Mouse (Mus musculus) midbrain, embryonic 13.5 days (tissue): ENCODE measurements around the gene Mrln. TPM values are rescaled to one million over a fixed set of nuclear protein-coding genes. Genes with fewer than 3 reads are reported as not detected.

Experiments
- ATAC-seq: fragments of 200-750 bp; cut with Nextera tagmentation; 2 replicates; pipeline ENCODE4 v1.8.0; 2017; ENCODE audit warnings: mild to moderate bottlenecking, moderate TSS enrichment, moderate library complexity
- H3K27ac ChIP-seq: fragments of 300-500 bp; sonication (generic); 2 replicates; pipeline ENCODE4 v1.5.1; 2015; ENCODE audit warnings: inconsistent platforms, mild to moderate bottlenecking, moderate library complexity
- H3K27me3 ChIP-seq: fragments of 300-500 bp; sonication (generic); 2 replicates; pipeline ENCODE4 v1.6.1; 2015; ENCODE audit warnings: mild to moderate bottlenecking, inconsistent platforms
- H3K36me3 ChIP-seq: fragments of 300-500 bp; sonication (generic); 2 replicates; pipeline ENCODE4 v1.6.1; 2015; ENCODE audit warnings: mild to moderate bottlenecking, inconsistent platforms
- H3K4me1 ChIP-seq: fragments of 300-500 bp; sonication (generic); replicated peaks from 2 replicates; pipeline ENCODE4 v1.6.1; 2015; ENCODE audit warnings: inconsistent platforms
- H3K4me2 ChIP-seq: fragments of 300-500 bp; sonication (generic); replicated peaks from 2 replicates; pipeline ENCODE4 v1.6.1; 2015; ENCODE audit warnings: moderate library complexity, mild to moderate bottlenecking, inconsistent platforms
- H3K4me3 ChIP-seq: fragments of 300-500 bp; sonication (generic); replicated peaks from 2 replicates; pipeline ENCODE4 v1.5.1; 2015; ENCODE audit warnings: mild to moderate bottlenecking, inconsistent platforms
- H3K9ac ChIP-seq: fragments of 300-500 bp; sonication (generic); replicated peaks from 2 replicates; pipeline ENCODE4 v1.6.1; 2015; ENCODE audit warnings: mild to moderate bottlenecking, inconsistent platforms
- H3K9me3 ChIP-seq: fragments of 300-500 bp; sonication (generic); 2 replicates; pipeline ENCODE4 v1.6.1; 2016; ENCODE audit warnings: mild to moderate bottlenecking, inconsistent platforms
- WGBS: fragments of 180-500 bp; shearing (Covaris S2); methylation state at CpG from one replicate; pipeline ENCODE4 v1.1.7; 2015; 5-methylcytosine and 5-hydroxymethylcytosine counted together
- polyA plus RNA-seq: library from polyadenylated mRNA; unstranded; fragments of >200 nt; fragmentation: Nextera tagmentation; extraction: Ambion mirVana; gene quantifications from 2 replicates; pipeline ENCODE4 v1.2.1, GENCODE M21; 2015

The Mrln gene
- polyA plus RNA-seq, 1 experiment from 2014 or later = not detected

- H3K27me3 ChIP-seq = no peaks in the 10 kb centered on the region
These were observed 60.0 kb downstream of the Mrln start for GRCm38 (mm10) chr10:70264337-70265036.

GRCm38 (mm10) chr10:70266501-70266900 is 62.0 kb downstream of the Mrln start:
- H3K4me3 ChIP-seq = no peak overlapping the region

More at GRCm38 (mm10) chr10:70264337-70265036, 60.0 kb downstream of the Mrln start:
- Histone ChIP-seq H3K36me3 (no peaks in the 10 kb centered on the region), H3K4me3 (no peak overlapping the region), H3K4me1 (peaks cover 5% of the 10 kb centered on the region; the same call in 1 of the 2 replicates), H3K9ac (no peak overlapping the region), H3K27ac (no peak overlapping the region), H3K4me2 (no peak overlapping the region), H3K9me3 (no peaks in the 10 kb centered on the region)
- WGBS = 93% methylated on average over 9 of the region's 9 CpGs
- no peak for ATAC-seq

GRCm38 (mm10) chr10:70268581-70269446 is 64.3 kb downstream of the Mrln start:
- WGBS = 83% methylated on average over 23 of the region's 23 CpGs
- Histone ChIP-seq H3K9ac (no peak overlapping the region), H3K36me3 (no peaks in the 10 kb centered on the region)

More at GRCm38 (mm10) chr10:70266501-70266900, 62.0 kb downstream of the Mrln start:
- 91% methylated on average over 6 of the region's 6 CpGs for WGBS
- Histone ChIP-seq H3K36me3 (no peaks in the 10 kb centered on the region), H3K9ac (no peak overlapping the region), H3K4me2 (no peak overlapping the region), H3K27ac (no peak overlapping the region), H3K4me1 (no peaks in the 10 kb centered on the region), H3K9me3 (no peaks in the 10 kb centered on the region), H3K27me3 (no peaks in the 10 kb centered on the region)
- no peak for ATAC-seq

More at GRCm38 (mm10) chr10:70268581-70269446, 64.3 kb downstream of the Mrln start:
- ATAC-seq = no peak
- H3K9me3 ChIP-seq = no peaks in the 10 kb centered on the region
- H3K27ac ChIP-seq = no peak overlapping the region
- no peaks in the 10 kb centered on the region for H3K4me1 ChIP-seq
- no peak overlapping the region for H3K4me3 ChIP-seq
- no peaks in the 10 kb centered on the region for H3K27me3 ChIP-seq
- no peak overlapping the region for H3K4me2 ChIP-seq

Other genes starting within 250 kb of the Mrln start
- 21.1 and 21.7 TPM in 2 replicates for gene Ccdc6, start 107.5 kb upstream of the Mrln start, polyA plus RNA-seq
- gene Slc16a9, start 40.4 kb downstream of the Mrln start, polyA plus RNA-seq = 0.82 and 1.5 TPM in 2 replicates
- 31.1 and 31.5 TPM in 2 replicates for gene Fam13c, start 235.8 kb downstream of the Mrln start, polyA plus RNA-seq